Mouse (Mus musculus) ovary, postnatal 14 days (tissue): ENCODE measurements around the gene Eif2ak3.

ENCODE experiments used
- DNase-seq: peaks from one replicate; pipeline ENCODE4 v3.0.0; 2022; ENCODE audit warnings: low spot score

Eif2ak3 gene

DNA sequence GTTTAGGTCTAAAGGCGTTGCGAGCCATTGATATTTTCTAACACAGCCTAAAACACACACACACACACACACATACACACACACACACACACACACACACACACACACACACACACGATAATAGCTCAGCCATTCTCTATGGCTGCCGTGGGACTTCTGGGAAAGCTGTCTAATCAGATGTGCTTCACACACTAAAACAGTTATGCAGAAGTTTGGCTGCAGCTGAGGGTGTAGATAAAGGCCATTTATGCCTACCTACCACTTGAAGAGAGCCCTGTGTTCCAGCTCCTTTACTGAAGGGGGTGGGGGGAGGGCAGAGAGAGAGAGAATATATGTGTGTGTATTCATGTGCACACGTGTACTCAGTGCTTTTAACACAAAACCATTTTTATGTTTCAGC, 59.4 kb downstream of the Eif2ak3 start:
- no peak for DNase-seq

DNA sequence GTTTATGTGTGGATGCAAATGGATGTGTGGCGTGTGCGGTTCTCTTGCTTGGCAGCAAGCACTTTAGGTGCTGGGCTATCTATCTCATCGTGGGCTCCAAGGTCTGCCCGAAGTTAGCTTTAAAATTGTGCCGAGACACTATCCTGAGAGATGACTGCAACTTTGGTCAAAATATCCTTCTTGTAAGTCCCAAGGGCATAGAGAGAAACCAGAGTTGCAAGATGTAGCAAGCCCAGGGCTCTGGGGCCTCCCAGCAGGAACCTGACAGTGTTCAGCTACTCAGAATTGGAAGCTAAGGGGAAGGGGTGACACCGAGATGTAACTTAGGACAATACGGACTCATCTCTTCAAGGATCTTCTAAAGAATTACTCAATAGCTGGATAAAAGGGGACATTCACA, 65.3 kb downstream of the Eif2ak3 start:
- DNase-seq = no peak

DNA sequence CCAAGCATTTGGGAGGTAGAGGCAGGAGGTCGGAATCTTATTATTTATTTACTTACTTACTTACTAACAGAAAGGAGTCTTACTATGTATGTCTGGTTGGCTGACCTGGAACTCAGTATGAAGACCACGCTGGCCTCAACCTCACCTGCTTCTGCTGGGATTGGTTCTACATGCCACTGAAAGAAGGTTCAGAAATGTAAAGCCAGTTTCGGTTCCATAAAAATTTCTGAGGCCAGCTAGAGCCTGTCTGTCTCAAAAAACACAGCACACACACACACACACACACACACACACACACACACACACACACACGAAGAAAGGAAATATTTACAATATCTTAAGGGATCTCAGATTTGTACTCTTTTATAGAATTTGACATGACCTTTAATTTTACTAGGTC, 66.0 kb downstream of the Eif2ak3 start:
- no peak for DNase-seq

DNA sequence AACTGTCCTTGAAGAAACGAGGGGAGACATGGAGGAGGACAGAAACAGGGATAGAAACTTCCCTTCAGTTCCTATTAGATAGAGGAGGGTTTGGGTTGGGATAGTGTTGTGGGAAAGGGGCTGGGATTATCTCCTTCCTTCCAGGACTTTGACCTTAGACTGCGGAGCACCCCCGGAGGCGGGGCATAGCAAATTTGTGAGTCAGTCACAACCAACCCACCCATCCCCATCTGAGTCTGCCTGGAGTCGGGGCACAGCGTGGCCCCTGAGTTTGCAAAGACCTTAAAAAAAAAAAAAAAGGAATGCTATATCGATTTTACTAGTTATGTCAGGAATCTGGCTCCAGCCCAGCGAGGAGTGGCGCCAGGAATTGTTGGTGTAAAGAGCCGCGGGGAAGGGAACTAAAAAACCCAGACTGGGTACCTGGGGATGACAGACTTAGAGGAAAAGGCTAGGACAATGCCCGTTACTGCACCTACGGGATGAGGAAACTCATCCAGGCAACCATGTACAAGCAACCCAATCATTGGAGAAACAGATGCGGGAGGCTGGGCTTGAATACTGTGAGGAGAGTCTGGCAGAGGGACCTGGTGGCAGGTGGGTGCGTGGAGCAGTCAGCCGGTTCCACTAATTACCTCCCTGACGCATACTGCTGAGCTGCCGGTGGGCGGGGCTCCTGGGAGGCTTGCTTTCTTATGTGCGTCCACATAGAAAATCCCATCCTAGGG, 67.5 kb downstream of the Eif2ak3 start:
- DNase-seq = no peak

DNA sequence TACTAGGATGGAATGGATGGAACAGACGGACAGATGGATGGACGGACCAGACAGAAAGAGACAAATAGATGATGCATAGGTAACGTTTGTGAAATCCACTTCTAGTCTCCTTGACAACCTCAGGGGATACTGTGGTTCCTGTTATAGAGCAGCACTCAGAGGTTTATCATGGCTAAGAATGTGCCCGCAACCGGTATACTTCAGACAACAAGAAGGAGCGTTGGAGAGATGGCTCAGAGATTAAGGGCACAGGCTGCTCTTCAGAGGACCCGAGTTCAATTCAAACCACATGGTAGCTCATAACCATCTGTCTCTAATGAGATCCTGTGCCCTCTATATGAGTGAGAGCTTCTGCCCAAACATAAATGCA, 68.1 kb downstream of the Eif2ak3 start:
- DNase-seq = no peak

DNA sequence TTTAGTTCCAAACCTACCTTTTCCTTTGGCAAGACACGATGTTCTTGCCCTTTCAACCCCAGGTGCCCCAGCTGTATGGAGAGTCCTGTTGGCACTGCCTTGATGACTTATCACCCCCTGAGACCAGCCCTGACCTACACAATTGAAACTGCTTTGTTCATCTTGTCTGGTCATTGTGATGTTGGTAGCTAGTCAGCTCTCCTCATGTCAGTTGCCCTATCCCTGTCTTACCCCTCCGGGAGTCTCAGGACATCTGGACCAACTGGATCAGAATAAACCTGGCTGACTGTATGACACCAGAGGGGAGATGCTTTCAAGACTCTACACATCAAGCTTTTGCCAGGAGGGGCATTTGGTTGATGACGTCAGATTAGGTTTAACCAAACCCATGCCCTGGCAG, 74.5 kb downstream of the Eif2ak3 start, which contains the start of gene Tex37:
TSS of gene Tex37 (minus strand) at position 101 of the 400 bp plus-strand sequence.
- DNase-seq = no peak

DNA sequence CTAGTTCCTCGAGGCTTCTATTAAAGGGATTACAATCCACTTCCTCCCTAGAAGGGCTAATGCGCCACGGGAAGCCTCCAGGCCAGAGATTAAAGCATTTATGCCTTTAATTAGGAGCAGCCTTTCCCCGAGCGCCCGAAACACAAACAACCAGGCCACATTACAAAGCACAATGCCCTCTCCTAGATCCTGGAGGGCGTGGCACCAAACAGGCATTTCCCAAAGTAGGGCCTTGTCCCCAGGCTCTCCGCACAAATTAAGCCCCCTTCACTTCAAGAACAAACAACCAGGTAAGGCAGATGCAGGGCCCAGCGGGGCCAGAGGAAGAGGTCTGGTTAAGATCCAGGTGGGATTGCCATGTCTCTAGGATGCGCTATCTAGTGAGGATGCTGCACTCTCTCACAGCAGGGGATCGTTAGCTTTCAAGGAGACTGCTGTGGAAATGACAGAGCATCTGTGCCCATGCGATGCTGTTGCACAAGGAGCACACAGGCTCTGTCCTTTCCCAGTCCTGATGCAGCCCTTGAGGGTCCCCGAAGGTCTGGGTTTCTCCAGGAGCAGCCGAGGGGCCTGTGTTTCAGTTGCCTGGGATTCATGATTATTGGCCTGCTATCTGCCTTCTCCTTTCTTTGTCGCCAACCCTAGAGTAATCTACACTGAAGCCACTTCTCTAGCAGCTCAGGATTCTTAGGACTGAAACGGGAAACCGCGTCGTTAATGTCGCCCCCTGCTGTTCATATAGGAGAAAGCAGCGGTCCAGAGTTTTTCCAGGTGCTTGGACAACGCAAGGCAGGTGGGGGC, 77.2 kb downstream of the Eif2ak3 start:
- peak; percentile 26 for DNase-seq

DNA sequence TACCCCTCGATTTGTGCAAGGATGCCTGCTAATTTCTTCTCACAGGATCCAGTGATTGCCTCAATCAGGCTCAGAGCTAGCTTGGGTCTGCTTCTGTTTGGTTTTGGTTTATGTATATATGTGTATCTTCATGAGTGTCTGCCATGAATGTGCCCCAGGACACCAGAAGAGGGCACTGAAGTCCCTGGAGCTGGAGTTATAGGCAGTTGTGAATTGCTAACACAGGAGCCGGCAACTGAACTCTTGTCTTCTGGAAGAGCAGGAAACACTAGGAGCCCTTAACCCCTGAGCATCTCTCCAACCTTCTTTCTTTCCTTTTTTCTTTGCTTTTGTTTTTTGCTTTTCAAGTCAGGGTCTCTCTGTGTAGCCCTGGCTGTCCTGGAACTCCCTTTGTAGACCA, 87.5 kb downstream of the Eif2ak3 start:
- DNase-seq = no peak

DNA sequence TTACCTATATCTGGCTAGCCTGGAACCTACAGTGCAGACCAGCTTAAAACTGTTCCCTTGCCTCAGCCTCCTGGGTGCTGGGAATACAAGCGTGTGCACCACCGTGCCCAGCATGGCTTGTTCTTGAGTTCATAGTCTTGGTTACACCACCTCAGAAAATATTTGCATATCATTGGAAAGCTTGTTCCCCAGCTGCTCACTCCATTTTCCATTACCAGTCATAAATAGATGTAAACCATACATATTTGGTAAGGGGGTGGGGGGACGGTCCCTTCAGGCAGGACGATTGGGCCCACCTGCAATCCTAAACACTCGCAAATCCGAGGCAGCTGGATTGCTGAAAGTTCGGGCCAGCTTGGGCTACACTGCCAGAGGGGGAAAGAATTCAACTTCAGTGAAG, 109.0 kb downstream of the Eif2ak3 start:
- DNase-seq = no peak

DNA sequence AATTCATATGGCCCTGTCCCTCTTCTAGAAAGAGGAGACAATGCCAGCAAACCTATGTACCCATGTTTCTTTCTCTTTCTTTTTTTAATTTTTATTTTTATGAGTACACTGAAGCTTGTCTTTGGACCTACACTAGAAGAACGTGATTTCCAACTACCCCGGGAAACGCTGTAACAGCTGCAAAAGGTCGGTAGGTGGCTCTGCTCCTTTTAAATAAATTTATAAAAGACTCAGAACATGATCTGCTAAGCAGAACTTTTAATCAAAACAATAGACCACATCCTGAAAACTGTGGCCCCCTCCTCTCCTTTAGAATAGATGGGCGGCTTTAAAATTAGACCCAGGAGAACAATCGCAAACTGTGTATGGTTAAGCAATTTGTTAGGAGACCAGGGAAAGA, 109.7 kb downstream of the Eif2ak3 start:
- no peak for DNase-seq
